Mouse (Mus musculus) urinary bladder, adult 18-20 months (tissue): ENCODE data around the gene Cfb.

Source experiments
- DNase-seq, 2 experiments: peaks; one replicate each; pipeline ENCODE4 v3.0.0; 2022; ENCODE audit warnings: low spot score in 2 of 2, mixed read lengths in 2 of 2

Gene Cfb

GRCm38 (mm10) chr17:34884704-34885103, 22.4 kb upstream of the Cfb start:
- DNase-seq, result no peak

- DNase-seq, result no peak
These were observed 21.0 kb upstream of the Cfb start for GRCm38 (mm10) chr17:34883332-34883731.

GRCm38 (mm10) chr17:34881683-34882310, 19.5 kb upstream of the Cfb start, which contains the start of gene Gm20547:
Gene Gm20547, minus strand, starts transcription at chr17:34882042.
- no peak for DNase-seq

DNA sequence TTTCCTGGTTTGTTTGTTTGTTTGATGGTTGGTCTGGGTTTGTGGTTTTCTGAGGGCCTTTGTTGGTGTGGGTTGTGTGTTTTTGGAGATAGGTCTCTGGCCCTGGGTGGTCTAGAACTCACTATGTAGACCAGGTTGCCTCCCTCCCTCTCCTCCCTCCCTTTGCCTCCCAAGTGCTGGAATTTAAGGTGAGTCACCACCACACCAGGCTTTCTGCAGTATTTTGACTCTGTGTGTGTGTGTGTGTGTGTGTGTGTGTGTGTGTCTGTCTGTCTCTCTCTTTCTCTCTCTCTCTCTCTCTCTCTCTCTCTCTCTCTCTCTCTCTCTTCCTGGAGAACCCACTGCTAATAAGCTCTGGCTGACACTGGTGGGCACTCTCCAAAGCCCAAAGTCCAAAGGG, 18.8 kb upstream of the Cfb start:
- DNase-seq, result no peak

DNA sequence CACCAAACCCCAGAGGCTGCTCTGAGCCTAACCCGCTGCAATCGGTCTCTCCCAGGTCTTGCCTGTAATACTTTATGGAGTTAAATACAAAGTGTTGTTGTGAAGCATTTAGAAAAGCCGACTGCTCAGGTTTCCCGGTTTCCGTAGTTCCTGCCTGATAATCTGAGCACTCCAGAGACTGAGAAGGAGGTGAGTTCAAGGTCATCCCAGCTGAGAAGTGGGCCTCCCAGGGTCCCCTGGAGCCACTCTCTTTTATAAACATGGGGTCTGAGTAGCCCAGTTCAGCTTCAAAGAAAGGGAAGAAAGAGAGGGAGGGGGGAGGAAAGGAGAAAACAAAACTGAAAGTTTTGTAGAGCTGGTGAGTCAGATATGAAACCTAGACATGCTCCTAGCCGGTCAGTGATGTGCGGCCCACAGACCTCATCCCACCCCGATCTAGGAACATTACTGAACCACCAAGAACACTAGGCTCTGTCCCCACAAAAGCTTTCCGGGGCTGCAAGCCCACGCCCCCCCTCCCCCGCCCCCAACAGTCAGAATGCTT, 17.1 kb upstream of the Cfb start, which contains the start of gene Zbtb12:
Zbtb12 (plus strand) TSS at position 148 of the 544 bp plus-strand sequence.
- DNase-seq, result no peak

DNA sequence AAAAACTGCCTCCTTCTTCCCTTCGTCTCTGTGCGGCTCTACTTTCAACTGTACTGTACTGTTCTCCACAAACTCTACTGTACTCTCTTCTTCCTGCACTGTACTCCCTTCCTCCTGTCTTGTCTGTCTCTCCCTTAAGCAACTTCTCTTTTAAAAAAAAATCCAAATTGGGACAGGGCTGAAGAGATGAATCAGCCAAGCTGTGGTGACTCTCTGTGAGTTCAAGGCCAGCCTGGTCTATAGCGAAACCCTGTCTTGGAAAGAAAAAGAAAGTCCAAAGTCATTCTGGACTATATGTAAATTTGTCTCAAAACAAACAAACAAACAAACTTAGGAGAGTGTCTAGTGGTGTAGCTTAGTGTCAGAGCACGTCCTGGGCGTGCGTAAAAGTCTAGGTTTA, 12.0 kb upstream of the Cfb start:
- no peak for DNase-seq

DNA sequence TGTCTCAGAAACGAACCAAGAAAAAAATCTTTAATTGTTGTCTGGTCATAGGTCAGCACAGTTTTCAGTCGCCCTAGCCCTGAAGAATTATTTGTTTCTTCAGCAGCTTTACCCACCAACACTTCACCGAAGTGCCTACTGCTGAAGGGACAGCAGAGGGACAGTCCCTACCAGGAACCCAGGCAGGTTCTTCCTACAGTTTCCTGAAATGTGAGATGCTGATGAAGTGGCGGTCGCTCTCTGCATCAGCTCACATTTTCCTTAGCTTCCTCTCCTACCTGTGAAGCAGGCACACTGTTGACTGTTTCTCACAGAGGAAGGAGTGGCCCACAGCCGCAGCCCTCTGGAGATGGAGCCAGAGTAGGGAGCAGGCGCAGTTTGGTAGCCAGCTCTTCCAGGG, 3.7 kb upstream of the Cfb start:
- DNase-seq, result no peak

- peak in 1 of 2 experiments; percentile 32 for DNase-seq
These were observed 458 bp downstream of the Cfb start for GRCm38 (mm10) chr17:34861704-34862415.

DNA sequence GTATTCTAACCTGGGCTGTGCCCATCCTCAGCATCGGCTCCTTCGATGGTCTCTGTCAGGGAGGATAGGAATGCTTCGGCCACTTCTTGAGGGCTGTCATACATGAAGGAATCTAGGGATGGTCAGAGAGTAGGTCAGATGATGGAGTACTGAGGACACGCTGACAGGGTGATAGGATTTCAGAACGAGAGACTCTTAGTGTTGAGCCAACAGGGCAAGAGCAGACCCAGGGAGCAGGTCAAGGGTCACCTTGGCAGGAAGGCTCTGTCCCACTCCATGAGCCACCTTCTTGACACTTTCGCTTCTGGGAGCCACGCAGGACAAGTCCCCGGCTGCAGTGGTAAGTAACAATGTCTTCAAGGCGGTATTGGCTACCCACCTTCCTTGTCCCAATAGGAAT, 1.8 kb downstream of the Cfb start:
- DNase-seq, result no peak

DNA sequence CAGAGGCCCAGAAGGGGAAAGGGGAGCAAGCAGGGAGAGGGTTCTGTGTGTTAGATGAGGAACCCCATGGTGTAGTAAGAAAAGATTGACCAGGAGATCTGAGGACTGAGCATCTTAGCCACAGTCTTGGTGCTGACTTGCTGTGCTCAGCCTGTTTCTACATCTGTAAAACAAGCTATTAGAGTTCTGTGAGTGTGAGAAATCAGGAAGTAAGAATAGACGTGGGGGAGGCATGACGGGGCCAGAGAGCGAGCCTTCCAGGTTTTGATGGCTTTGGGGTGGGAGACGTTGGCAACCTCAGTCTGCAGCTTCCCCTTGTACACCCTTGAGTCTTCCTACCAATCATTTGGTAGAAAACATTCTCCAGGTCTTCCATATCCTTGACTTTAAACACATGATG, 3.6 kb downstream of the Cfb start:
- DNase-seq, result no peak

DNA sequence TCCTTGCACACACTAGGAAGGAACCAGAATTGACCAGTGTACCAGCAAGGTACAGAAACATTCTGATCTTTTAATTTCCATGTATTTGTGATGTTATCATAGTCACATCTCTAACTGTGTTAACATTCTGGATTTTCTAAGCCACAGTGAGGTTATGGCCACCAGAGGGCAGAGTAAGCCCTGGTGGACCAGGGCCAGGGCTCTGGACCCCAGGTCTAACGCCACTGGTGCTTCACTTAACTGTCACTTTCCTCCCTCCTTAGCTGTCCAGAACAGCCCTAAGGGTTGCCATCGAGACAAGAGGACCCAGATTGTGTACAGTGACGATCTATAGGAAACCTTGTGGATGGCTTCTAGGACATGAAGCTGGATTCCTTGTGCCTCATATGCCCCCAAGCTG, 6.5 kb downstream of the Cfb start:
- DNase-seq, result peak in 1 of 2 experiments; percentile 42

DNA sequence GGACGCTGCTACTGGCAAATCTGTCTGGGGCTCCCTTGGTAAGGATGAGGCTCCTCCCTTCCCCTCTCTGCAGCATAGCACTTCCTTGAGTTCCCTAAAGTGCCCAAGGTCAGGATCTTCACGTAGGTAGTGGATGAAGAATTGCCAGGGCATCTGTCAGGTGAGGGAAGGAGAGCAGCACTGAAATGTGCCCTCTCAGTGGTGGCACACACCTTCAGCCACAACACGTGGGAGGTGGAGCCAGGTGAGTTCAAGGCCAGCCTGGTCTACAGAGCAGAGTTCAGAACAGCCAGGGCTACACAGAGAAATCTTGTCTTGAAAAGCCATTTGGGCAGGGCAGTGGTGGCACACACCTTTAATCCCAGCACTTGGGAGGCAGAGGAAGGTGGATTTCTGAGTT, 7.6 kb downstream of the Cfb start:
- DNase-seq, result no peak

DNA sequence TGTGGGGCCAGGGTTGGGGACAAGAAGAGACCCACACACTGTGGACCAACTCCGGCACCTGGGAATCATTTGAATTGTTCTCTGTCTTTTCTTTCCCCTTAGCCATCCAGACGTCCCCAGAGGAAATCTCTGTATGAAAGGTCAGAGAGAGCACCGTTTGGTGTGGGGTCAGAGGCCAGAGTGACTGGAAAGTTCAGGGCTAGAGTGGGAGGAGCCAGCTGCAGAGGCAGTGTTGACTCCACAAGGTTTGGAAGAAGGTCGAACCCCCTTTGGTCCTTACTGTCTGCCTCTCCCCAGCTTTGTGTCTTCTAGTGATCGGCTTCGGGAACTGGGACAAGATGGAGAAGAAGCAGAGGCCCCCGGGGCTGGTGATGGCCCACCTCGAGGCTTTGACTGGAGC, 8.8 kb downstream of the Cfb start:
- DNase-seq, result no peak

- no peak for DNase-seq
These were observed 11.7 kb downstream of the Cfb start for GRCm38 (mm10) chr17:34850517-34851125.

DNA sequence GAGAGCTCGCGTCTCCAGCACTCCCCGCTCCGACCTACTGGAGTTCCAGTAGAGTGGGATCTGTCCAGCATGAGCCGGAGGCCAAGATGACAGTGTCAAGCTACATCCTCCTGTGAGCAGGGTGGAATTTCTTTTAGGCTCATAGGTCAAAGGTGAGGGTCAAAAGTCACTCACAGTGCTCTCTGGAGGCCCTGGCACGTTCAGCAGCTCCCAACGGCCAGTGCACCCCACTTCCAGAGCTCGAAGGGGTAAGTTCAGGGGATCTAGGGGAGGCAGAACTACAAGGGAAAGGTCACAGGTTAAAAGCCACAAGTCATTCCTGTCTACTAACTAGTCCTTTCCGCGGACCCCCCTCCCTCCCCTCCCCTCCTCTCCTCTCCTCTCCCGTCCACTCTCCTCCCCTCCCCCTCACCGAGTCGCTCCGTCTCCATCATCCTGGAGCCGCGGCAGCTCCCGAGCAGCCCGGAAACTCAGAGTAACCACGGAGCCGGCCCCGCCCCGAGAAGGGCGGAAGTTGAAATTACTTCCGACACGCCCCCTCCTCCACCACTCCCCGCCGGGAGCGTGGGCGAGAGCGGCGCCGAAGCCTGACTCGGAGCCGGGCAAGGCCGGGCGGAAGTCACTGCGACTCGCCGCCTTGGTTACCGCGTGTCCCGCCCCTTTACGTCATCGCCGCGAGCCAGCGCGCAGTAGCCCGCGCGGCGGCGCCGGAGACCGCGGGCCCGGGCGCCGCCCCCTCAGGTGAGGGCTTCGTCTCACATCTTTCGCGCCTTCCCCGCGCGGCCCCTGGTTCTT, 12.4 kb downstream of the Cfb start, which contains the start of the genes Skiv2l and Nelfe:
Skiv2l (minus strand) TSS at position 489 of the 795 bp plus-strand sequence.
Nelfe (plus strand) TSS at position 670 of the 795 bp plus-strand sequence.
- DNase-seq, result peak; percentile 94 to 96

- DNase-seq, result no peak
These were observed 14.7 kb downstream of the Cfb start for GRCm38 (mm10) chr17:34847615-34848014.

DNA sequence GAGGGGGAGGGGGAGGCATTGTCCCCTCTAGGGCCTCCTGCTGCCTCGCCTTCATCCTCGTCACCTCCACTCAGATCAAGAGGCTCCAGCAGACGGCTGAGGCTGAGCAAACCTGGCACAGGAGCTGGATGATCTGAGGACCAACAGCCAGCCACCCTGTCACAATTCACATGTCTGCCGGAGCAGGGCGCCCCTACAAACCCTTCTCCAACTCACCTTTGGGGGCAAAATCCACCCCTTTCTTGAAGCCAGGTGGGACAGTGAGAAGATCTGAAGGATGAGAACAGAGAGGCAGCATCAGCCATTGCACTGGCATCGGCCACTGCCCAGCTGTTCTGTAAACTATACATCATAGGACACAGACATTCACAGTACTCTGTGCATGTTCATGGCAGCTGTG, 15.1 kb downstream of the Cfb start:
- DNase-seq, result no peak

DNA sequence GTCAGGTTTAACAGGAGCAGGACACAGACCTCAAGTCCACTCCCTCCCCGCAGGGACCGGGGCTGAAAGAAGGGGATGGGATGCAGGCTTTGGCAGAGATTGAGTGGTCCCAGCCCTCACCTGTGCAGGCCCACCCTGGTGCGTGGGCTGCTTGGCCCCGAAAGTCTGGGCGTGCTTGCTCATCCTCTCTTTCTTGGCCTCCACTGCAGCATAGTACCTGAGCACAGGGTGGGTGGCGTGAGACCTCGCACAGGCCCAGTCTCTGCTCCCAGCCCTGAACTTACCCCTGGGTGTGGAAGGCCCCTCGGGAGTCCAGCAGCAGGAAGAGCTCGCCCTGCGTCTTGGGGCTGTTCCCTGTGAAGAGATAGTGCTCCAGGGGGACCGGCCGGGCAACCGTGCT, 17.4 kb downstream of the Cfb start:
- no peak for DNase-seq

DNA sequence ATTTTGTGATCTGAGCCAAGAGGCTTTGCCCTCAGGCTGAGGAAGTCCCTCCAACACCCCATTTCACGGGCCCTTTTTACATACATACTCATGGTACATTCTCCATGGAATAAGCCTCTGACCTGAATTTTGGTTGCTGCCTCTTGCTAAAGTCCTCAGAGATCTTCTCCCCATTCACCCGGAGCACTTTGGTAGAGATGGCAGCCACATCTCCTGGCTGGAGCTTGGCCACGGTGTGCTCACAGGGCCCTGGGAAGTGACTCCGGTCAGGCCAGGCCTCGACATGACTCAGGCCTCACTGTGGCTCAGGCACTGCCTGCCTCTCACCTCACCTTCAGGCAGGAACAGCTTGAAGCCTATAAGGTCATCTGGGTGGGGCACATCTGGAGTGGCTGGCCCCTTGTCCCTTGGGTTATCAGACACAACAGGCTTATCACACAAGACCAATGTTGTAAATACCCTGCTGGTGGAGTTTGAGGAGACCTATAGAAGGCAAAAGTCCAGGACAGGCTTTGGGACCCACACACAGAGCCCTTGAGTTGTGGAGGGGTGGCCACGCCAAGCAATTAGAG, 21.5 kb downstream of the Cfb start:
- DNase-seq, result no peak

DNA sequence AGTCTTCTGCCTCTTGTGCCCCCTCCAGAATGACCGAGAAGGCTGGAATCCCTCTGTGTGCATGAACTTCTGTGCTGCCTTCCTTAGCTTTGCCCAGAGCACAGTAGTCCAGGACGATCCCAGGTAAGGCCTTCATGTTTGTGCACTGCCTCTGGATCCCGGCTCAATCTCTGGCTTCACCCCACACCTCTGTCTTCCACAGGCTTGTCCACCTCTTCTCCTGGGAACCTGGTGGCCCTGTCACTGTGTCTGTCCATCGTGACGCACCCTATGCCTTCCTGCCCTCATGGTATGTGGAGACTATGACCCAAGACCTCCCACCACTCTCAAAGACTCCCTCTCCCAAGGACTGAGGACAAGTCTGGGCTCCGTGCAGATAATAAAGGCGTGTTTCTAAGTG, 23.5 kb downstream of the Cfb start:
- no peak for DNase-seq
